Mouse (Mus musculus): ENCODE measurements around the gene Ncor2. TPM values are rescaled to one million over a fixed set of nuclear protein-coding genes. Genes with fewer than 3 reads are reported as not detected.

The Ncor2 gene
- total RNA-seq, 2 experiments from 2014 or later = 171 to 175 TPM

Other genes with a start within 250 kb of the Ncor2 start
- gene Rflna, start 176.0 kb downstream of the Ncor2 start, total RNA-seq (2021) = 1 to 10 TPM; 1.7 to 2.2 TPM
- 10 to 100 TPM; 36.9 to 41.1 TPM for gene Scarb1, start 161.9 kb upstream of the Ncor2 start, total RNA-seq (2021)
- under 1 TPM in 1 of 2 experiments, not detected in 1; 0.37 TPM for gene Gm10382, start 210.1 kb upstream of the Ncor2 start, total RNA-seq (2021)
- 100 to 1,000 TPM; 752 to 821 TPM for gene Ubc, start 211.0 kb upstream of the Ncor2 start, total RNA-seq (2021)

All from left cerebral cortex, postnatal 14 days (tissue).